In the genomic region with DNA sequence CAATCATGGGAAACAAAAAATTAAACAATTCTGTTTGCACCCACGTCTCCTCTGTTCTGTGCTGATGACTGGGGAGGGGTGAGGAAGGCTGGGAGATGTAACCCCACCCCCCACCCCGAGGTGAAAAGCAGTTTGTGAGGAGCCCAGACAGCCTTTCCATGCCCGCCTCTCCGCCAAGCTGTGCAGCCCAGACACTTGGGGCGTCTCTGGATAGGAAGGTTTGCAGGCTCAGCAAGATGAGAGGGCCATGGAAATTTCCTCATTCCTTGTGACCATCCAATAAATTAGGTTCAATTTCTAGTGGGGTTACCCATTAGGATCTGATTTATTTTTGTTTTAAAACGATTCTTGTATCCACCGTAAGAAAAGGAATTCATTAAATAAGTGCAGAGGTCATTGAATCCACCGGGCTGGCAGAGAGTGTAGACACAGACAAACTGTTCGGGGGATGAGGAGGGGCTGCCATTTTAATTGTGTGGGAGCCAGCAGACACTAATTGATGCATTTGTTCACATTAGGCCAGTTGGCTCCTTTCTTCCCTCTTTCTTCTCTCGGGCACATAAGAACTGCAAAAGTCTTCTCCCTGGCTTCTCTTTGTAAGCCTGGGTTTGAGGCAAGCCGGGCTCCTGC, we compare ENCODE assay signal across 9 mouse cellular contexts. TPM values are rescaled to one million over a fixed set of nuclear protein-coding genes. Genes with fewer than 3 reads are reported as not detected.
DNase-seq lines count a peak whose midpoint lies in the region; ATAC-seq and TF ChIP-seq lines count a peak whose summit lies in the region.
"Had no signal": no experiment of that assay in that cellular context is flagged by ENCODE, and none has a peak within 500 bp of the region (broad histone marks: within the 10 kb centered on the region; RNA-seq: fewer than 3 reads in every experiment).

No protein-coding gene starts in this region.

- intact Hi-C loops in heart, postnatal 36 days (cut with DNase I): no loop called here

- H3K27ac ChIP-seq in heart, embryonic 16.5 days (ENCODE audit: low read length): peak overlapping the region; percentile 74
- H3K27ac ChIP-seq in bone marrow macrophage, adult 2 months (ENCODE audit: insufficient read depth, low read depth, low read length): peak overlapping the region; percentile 57
- H3K27ac ChIP-seq in hindbrain, embryonic 10.5 days: peak overlapping the region; percentile 74
- H3K27ac ChIP-seq in midbrain, embryonic 13.5 days: peak overlapping the region; percentile 75

- peak overlapping the region; percentile 53 for H3K4me2 ChIP-seq in heart, embryonic 16.5 days (ENCODE audit: low read depth, low read length)
- peak overlapping the region; percentile 34 for H3K4me2 ChIP-seq in midbrain, embryonic 13.5 days (replicated peaks)

- TF ChIP-seq POLR2A in bone marrow macrophage, adult 2 months (IDR thresholded peaks at IDR 0.05; ENCODE audit: borderline replicate concordance, low read depth, low read length): no peak

- peak overlapping the region; percentile 19 for H3K4me3 ChIP-seq in heart, embryonic 16.5 days (ENCODE audit: low read length)
- peak overlapping the region; percentile 34 for H3K4me3 ChIP-seq in bone marrow macrophage, adult 2 months (ENCODE audit: insufficient read depth, low read length)
- peak overlapping the region; percentile 31 for H3K4me3 ChIP-seq in hindbrain, embryonic 10.5 days
- H3K4me3 ChIP-seq in midbrain, embryonic 13.5 days (replicated peaks): no peak overlapping the region

- WGBS in heart, embryonic 16.5 days: 38% methylated on average over 11 of the region's 11 CpGs
- WGBS in hindbrain, embryonic 10.5 days: 34% methylated on average over 11 of the region's 11 CpGs
- 18% methylated on average over 11 of the region's 11 CpGs for WGBS in midbrain, embryonic 13.5 days

- DNase-seq in heart, postnatal 36 days: no peak
- no peak for DNase-seq in hindbrain, embryonic 10.5 days (ENCODE audit: low spot score)
- no peak for DNase-seq in right cerebral cortex, postnatal 10 days (ENCODE audit: low spot score in 2 of 2)
- DNase-seq in spleen, adult 12 weeks (ENCODE audit: low spot score): no peak
- DNase-seq in thymus, adult 18-20 months: no peak

- H3K36me3 ChIP-seq in heart, embryonic 16.5 days (ENCODE audit: control insufficient read depth, insufficient read depth): no peaks in the 10 kb centered on the region
- H3K36me3 ChIP-seq in hindbrain, embryonic 10.5 days: no peaks in the 10 kb centered on the region
- no peaks in the 10 kb centered on the region for H3K36me3 ChIP-seq in midbrain, embryonic 13.5 days

- H3K27me3 ChIP-seq in heart, embryonic 16.5 days (ENCODE audit: control insufficient read depth, insufficient read depth, low read length): no peaks in the 10 kb centered on the region
- peaks cover 25% of the 10 kb centered on the region for H3K27me3 ChIP-seq in hindbrain, embryonic 10.5 days (ENCODE audit: insufficient read depth, poor library complexity, severe bottlenecking)
- peaks cover 33% of the 10 kb centered on the region for H3K27me3 ChIP-seq in midbrain, embryonic 13.5 days

- H3K9me3 ChIP-seq in heart, embryonic 16.5 days (replicated peaks; ENCODE audit: control insufficient read depth, low read length): no peaks in the 10 kb centered on the region
- H3K9me3 ChIP-seq in hindbrain, embryonic 10.5 days: no peaks in the 10 kb centered on the region
- no peaks in the 10 kb centered on the region for H3K9me3 ChIP-seq in midbrain, embryonic 13.5 days

- ATAC-seq in heart, embryonic 16.5 days (replicated peaks; ENCODE audit: extremely low read depth, insufficient read depth, low FRiP score): no peak
- peak; percentile 82 for ATAC-seq in midbrain, embryonic 13.5 days

- peaks cover 23% of the 10 kb centered on the region for H3K4me1 ChIP-seq in heart, embryonic 16.5 days (ENCODE audit: control insufficient read depth, insufficient read depth, low read length)
- peaks cover 39% of the 10 kb centered on the region for H3K4me1 ChIP-seq in bone marrow macrophage, adult 2 months (ENCODE audit: control insufficient read depth, insufficient read depth, low read length)
- H3K4me1 ChIP-seq in hindbrain, embryonic 10.5 days (replicated peaks): peaks cover 18% of the 10 kb centered on the region
- peaks cover 25% of the 10 kb centered on the region for H3K4me1 ChIP-seq in midbrain, embryonic 13.5 days (replicated peaks)

- peak overlapping the region; percentile 39; the same call in 1 of the 2 replicates for H3K9ac ChIP-seq in heart, embryonic 16.5 days (ENCODE audit: low read length)
- no peak overlapping the region for H3K9ac ChIP-seq in midbrain, embryonic 13.5 days (replicated peaks)

- no peak for TF ChIP-seq CTCF in bone marrow macrophage, adult 2 months (IDR thresholded peaks at IDR 0.05; ENCODE audit: low read depth, low read length)

RNA-seq across cellular contexts. Expression of gene Cdhr3, which starts 57.5 kb away (rescaled TPM):
- 0.28 and 0.55 TPM in 2 replicates for polyA plus RNA-seq in heart, embryonic 16.5 days (2015; fragmentation: Nextera tagmentation; extraction: Ambion mirVana)
- under 1 TPM in 1 of 2 experiments, not detected in 1; 0.39 TPM for total RNA-seq in heart, postnatal 36 days (2021)
- 0.19 and 0.27 TPM in 2 replicates for polyA plus RNA-seq in bone marrow macrophage, adult 2 months (2012; ENCODE audit: insufficient read depth, insufficient read length, missing spikeins)
- polyA plus RNA-seq in hindbrain, embryonic 10.5 days (2016; fragmentation: Nextera tagmentation; extraction: Ambion mirVana): 0.05 and 0.27 TPM in 2 replicates
- polyA plus RNA-seq in midbrain, embryonic 13.5 days (2015; fragmentation: Nextera tagmentation; extraction: Ambion mirVana): 0.14 TPM in 1 of 2 replicates, not detected in the other
- polyA plus RNA-seq: large intestine, adult 2 months had no signal
